ENCODE assay signal across 9 mouse cellular contexts in the genomic region with DNA sequence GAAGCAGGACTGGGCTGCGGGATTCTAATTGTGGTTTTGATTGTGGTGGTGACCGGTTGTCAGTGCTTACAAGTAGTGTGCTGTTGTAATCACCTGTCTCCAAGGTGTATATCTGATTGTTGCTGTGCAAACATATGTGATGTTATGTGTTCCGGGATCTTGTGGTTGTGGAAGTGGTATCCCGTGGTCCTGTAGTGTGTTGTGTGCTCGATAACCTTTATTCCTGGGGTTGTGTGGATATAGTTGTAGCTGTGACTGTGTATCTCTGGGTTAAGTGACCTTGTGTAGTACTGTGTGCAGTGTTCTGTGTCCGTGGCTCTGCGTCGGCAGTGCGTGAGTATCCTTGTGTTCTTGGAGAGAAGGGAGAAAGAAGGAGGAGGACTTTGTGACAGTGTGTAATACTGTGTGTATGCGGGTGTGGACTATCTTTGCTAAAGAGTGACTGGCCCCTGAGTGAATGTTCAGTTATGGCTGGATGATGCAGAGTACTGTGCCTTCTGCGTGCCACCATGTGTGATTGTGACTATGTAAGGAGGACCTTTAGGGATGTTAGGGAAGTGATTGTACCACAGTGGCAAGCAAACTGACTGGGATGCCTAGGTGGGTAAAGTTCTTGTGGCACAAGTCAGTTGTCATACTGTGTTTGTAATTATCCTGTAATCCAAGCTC. TPM values are rescaled to one million over a fixed set of nuclear protein-coding genes. Genes with fewer than 3 reads are reported as not detected.
DNase-seq lines count a peak whose midpoint lies in the region; ATAC-seq and TF ChIP-seq lines count a peak whose summit lies in the region.
"Had no signal": no experiment of that assay in that cellular context is flagged by ENCODE, and none has a peak within 500 bp of the region (broad histone marks: within the 10 kb centered on the region; RNA-seq: fewer than 3 reads in every experiment).

No protein-coding gene starts in this region.

- no peaks in the 10 kb centered on the region for H3K9me3 ChIP-seq in heart, embryonic 14.5 days (ENCODE audit: control insufficient read depth, low read length)
- H3K9me3 ChIP-seq in hindbrain, embryonic 11.5 days (ENCODE audit: control insufficient read depth, low read length) = peaks cover 7% of the 10 kb centered on the region
- peaks cover 25% of the 10 kb centered on the region for H3K9me3 ChIP-seq in midbrain, embryonic 12.5 days

- in situ Hi-C loops in Patski (cut with MboI; ENCODE audit: low pct_unique_long_range_greater_than_20kb) = loop anchor here (5.0 kb wide), 1 partner anchor 42 kb away; no protein-coding TSS in a partner anchor

- peak overlapping the region; percentile 71 to 79 for H3K4me3 ChIP-seq in heart, embryonic 14.5 days (ENCODE audit: control insufficient read depth in 1 of 2, insufficient read depth in 1 of 2, low read depth in 1 of 2, low read length in 2 of 2)
- peak overlapping the region; percentile 62 for H3K4me3 ChIP-seq in hindbrain, embryonic 11.5 days (ENCODE audit: low read depth, low read length)
- peak overlapping the region; percentile 72 for H3K4me3 ChIP-seq in midbrain, embryonic 12.5 days

- CTCF ChIA-PET in Patski (lab: Charles Lee) = interaction anchor here (1.4 to 2.3 kb wide), 3 partner anchors 8 to 28 kb away, joined by 4 to 10 read pairs (median 5); a partner anchor contains a TSS

- H3K4me2 ChIP-seq in heart, embryonic 14.5 days (ENCODE audit: low read length) = peak overlapping the region; percentile 86
- peak overlapping the region; percentile 68 for H3K4me2 ChIP-seq in hindbrain, embryonic 11.5 days (replicated peaks; ENCODE audit: low read depth, low read length)
- H3K4me2 ChIP-seq in midbrain, embryonic 12.5 days (replicated peaks) = peak overlapping the region; percentile 58

- H3K36me3 ChIP-seq in heart, embryonic 14.5 days (ENCODE audit: control insufficient read depth, insufficient read depth, low read length) = 0 out of 2 replicates have a peak, but pooled peaks cover 5% of the 10 kb centered on the region
- peaks cover 9% of the 10 kb centered on the region for H3K36me3 ChIP-seq in hindbrain, embryonic 11.5 days (ENCODE audit: control insufficient read depth, insufficient read depth, low read length)
- H3K36me3 ChIP-seq in midbrain, embryonic 12.5 days = peaks cover 24% of the 10 kb centered on the region

- no peak for DNase-seq in heart, adult 8-10 months (ENCODE audit: low spot score)
- no peak for DNase-seq in Patski (ENCODE audit: low read depth, low spot score)
- DNase-seq in hindbrain, embryonic 11.5 days (ENCODE audit: low spot score) = no peak
- DNase-seq in left cerebral cortex, postnatal 10 days (ENCODE audit: extremely low spot score in 1 of 2, low spot score in 2 of 2) = no peak
- DNase-seq in kidney, adult 11 months = no peak
- DNase-seq in spleen, postnatal 4 days (ENCODE audit: low spot score in 2 of 2) = no peak

- no peak for TF ChIP-seq CTCF in Patski (IDR thresholded peaks at IDR 0.05)

- intact Hi-C loops in left cerebral cortex, postnatal 10 days (cut with DNase I) = no loop called here

- H3K4me1 ChIP-seq in heart, embryonic 14.5 days (ENCODE audit: control insufficient read depth in 2 of 2, insufficient read depth in 2 of 2, low read length in 2 of 2) = peaks cover 0 to 17% of the 10 kb centered on the region in 2 experiments; a peak in 3 of 4 replicates
- H3K4me1 ChIP-seq in hindbrain, embryonic 11.5 days (replicated peaks; ENCODE audit: control insufficient read depth, insufficient read depth, low read length) = no peaks in the 10 kb centered on the region
- peaks cover 10% of the 10 kb centered on the region for H3K4me1 ChIP-seq in midbrain, embryonic 12.5 days

- POLR2A ChIA-PET in Patski (lab: Charles Lee) = interaction anchor here (0.6 kb wide), 1 partner anchor 28 kb away, joined by 3 read pairs; no protein-coding TSS in a partner anchor

- no peak for ATAC-seq in heart, embryonic 14.5 days (ENCODE audit: insufficient number of reproducible peaks, insufficient read depth, low FRiP score, low read depth)
- peak; percentile 27 for ATAC-seq in Patski
- peak; percentile 50 for ATAC-seq in hindbrain, embryonic 11.5 days (ENCODE audit: low FRiP score)
- ATAC-seq in midbrain, embryonic 12.5 days (ENCODE audit: low FRiP score, low read depth) = no peak

- 21% methylated on average over 11 of the region's 11 CpGs for WGBS in heart, embryonic 14.5 days
- 33% methylated on average over 11 of the region's 11 CpGs for WGBS in hindbrain, embryonic 11.5 days
- 32% methylated on average over 11 of the region's 11 CpGs for WGBS in midbrain, embryonic 12.5 days

- H3K27me3 ChIP-seq in heart, embryonic 14.5 days (ENCODE audit: control insufficient read depth, insufficient read depth, low read length) = no peaks in the 10 kb centered on the region
- H3K27me3 ChIP-seq in Patski = no peaks in the 10 kb centered on the region
- H3K27me3 ChIP-seq in hindbrain, embryonic 11.5 days (ENCODE audit: control insufficient read depth, insufficient read depth, low read length) = no peaks in the 10 kb centered on the region
- no peaks in the 10 kb centered on the region for H3K27me3 ChIP-seq in midbrain, embryonic 12.5 days

- peak overlapping the region in 1 of 2 experiments; percentile 87; a peak in 1 of 4 replicates for H3K27ac ChIP-seq in heart, embryonic 14.5 days (replicated peaks in 1 of 2; ENCODE audit: control insufficient read depth in 1 of 2, insufficient read depth in 1 of 2, low read depth in 2 of 2, low read length in 2 of 2)
- H3K27ac ChIP-seq in hindbrain, embryonic 11.5 days (ENCODE audit: low read depth, low read length) = peak overlapping the region; percentile 85
- H3K27ac ChIP-seq in midbrain, embryonic 12.5 days (replicated peaks) = peak overlapping the region; percentile 89

- H3K9ac ChIP-seq in heart, embryonic 14.5 days (ENCODE audit: low read length) = peak overlapping the region; percentile 96
- peak overlapping the region; percentile 53 for H3K9ac ChIP-seq in hindbrain, embryonic 11.5 days (ENCODE audit: low read depth, low read length)
- peak overlapping the region; percentile 80 for H3K9ac ChIP-seq in midbrain, embryonic 12.5 days (replicated peaks)

RNA-seq across cellular contexts. Expression of a gene that starts 0.9 kb away (rescaled TPM):
- polyA plus RNA-seq in heart, embryonic 14.5 days (2014; fragmentation: Nextera tagmentation; extraction: Ambion mirVana) = 7.2 and 9.0 TPM in 2 replicates
- 10 to 100 TPM; 23.2 to 33.8 (median 28.1) TPM for total RNA-seq in heart, adult 8-10 months (2022)
- polyA plus RNA-seq in Patski (2021) = 56.4 TPM
- 16.3 and 26.1 TPM in 2 replicates for polyA plus RNA-seq in hindbrain, embryonic 11.5 days (2014; fragmentation: Nextera tagmentation; extraction: Ambion mirVana)
- 19.0 and 20.2 TPM in 2 replicates for polyA plus RNA-seq in midbrain, embryonic 12.5 days (2016; fragmentation: Nextera tagmentation; extraction: Ambion mirVana)
- 10 to 100 TPM; 43.5 to 50.7 TPM for total RNA-seq in left cerebral cortex, postnatal 10 days (2021)

RNA-seq across cellular contexts. Expression of a gene that starts 13.5 kb away (rescaled TPM):
- polyA plus RNA-seq in heart, embryonic 14.5 days (2014; fragmentation: Nextera tagmentation; extraction: Ambion mirVana) = 544 and 589 TPM in 2 replicates
- 1,000 to 10,000 TPM; 3,196 to 3,318 (median 3,289) TPM for total RNA-seq in heart, adult 8-10 months (2022)
- 0.89 TPM for polyA plus RNA-seq in Patski (2021)
- 4.3 and 4.5 TPM in 2 replicates for polyA plus RNA-seq in hindbrain, embryonic 11.5 days (2014; fragmentation: Nextera tagmentation; extraction: Ambion mirVana)
- polyA plus RNA-seq in midbrain, embryonic 12.5 days (2016; fragmentation: Nextera tagmentation; extraction: Ambion mirVana) = 0.74 and 4.1 TPM in 2 replicates
- total RNA-seq in left cerebral cortex, postnatal 10 days (2021) = 1 to 10 TPM; 3.6 to 4.1 TPM
- total RNA-seq: hematopoietic stem cell, adult 5-6 weeks had no signal

RNA-seq across cellular contexts. Expression of a gene that starts 28.2 kb away (rescaled TPM):
- polyA plus RNA-seq in heart, embryonic 14.5 days (2014; fragmentation: Nextera tagmentation; extraction: Ambion mirVana) = 63.0 and 73.7 TPM in 2 replicates
- total RNA-seq in heart, adult 8-10 months (2022) = 100 to 1,000 TPM; 287 to 304 (median 297) TPM
- polyA plus RNA-seq in Patski (2021) = 456 TPM
- polyA plus RNA-seq in hindbrain, embryonic 11.5 days (2014; fragmentation: Nextera tagmentation; extraction: Ambion mirVana) = 56.3 and 64.0 TPM in 2 replicates
- 59.8 and 61.6 TPM in 2 replicates for polyA plus RNA-seq in midbrain, embryonic 12.5 days (2016; fragmentation: Nextera tagmentation; extraction: Ambion mirVana)
- total RNA-seq in left cerebral cortex, postnatal 10 days (2021) = 100 to 1,000 TPM; 204 TPM

RNA-seq across cellular contexts. Expression of a gene that starts 48.7 kb away (rescaled TPM):
- 6.4 and 8.5 TPM in 2 replicates for polyA plus RNA-seq in heart, embryonic 14.5 days (2014; fragmentation: Nextera tagmentation; extraction: Ambion mirVana)
- total RNA-seq in heart, adult 8-10 months (2022) = 1 to 10 TPM; 1.5 to 4.3 (median 2.1) TPM
- 8.7 TPM for polyA plus RNA-seq in Patski (2021)
- 5.8 and 7.6 TPM in 2 replicates for polyA plus RNA-seq in hindbrain, embryonic 11.5 days (2014; fragmentation: Nextera tagmentation; extraction: Ambion mirVana)
- polyA plus RNA-seq in midbrain, embryonic 12.5 days (2016; fragmentation: Nextera tagmentation; extraction: Ambion mirVana) = 17.0 and 18.8 TPM in 2 replicates
- total RNA-seq in left cerebral cortex, postnatal 10 days (2021) = 10 to 100 TPM; 30.6 to 34.5 TPM

Comparison
In these comparisons a context has a peak if more than half of its experiments do, and no peak if none do; other contexts are left out.
1. ATAC-seq: peak in Patski (single experiment) and hindbrain, embryonic 11.5 days (single experiment); none in heart, embryonic 14.5 days (single experiment) and midbrain, embryonic 12.5 days (single experiment).
2. RNA of a gene that starts 13.5 kb away (polyA plus RNA-seq): 544 to 589 TPM in heart, embryonic 14.5 days; 4.3 to 4.5 TPM in hindbrain, embryonic 11.5 days, 0.89 TPM in Patski (single experiment) and 0.74 to 4.1 TPM in midbrain, embryonic 12.5 days; every median in the first group is over 10 times any median in the second.
3. Peak in every context shown above with its lines, with median percentiles within 50 percentile points of each other: H3K4me2 ChIP-seq, H3K4me3 ChIP-seq and H3K9ac ChIP-seq.